Mouse (Mus musculus): ENCODE measurements around the gene Evl. TPM values are rescaled to one million over a fixed set of nuclear protein-coding genes. Genes with fewer than 3 reads are reported as not detected.

The Evl gene
- polyA plus RNA-seq, 1 experiment: 71.5 TPM

GRCm38 (mm10) chr12:108592866-108593265 lies 38.3 kb downstream of the Evl start:
- H3K27me3 ChIP-seq (ENCODE audit: control insufficient read depth, insufficient read depth, insufficient read length): no peaks in the 10 kb centered on the region
- H3K4me3 ChIP-seq: no peak overlapping the region
- no peak overlapping the region for H3K4me2 ChIP-seq (ENCODE audit: low read depth)
- TF ChIP-seq MYOG (IDR thresholded peaks at IDR 0.05; ENCODE audit: control insufficient read depth in 1 of 3, insufficient read depth in 1 of 3, insufficient read length in 2 of 3, low read depth in 2 of 3) (no peak), USF1 (IDR thresholded peaks at IDR 0.05; ENCODE audit: low read depth) (no peak), MAX (IDR thresholded peaks at IDR 0.05; ENCODE audit: low read depth) (no peak), REST (IDR thresholded peaks at IDR 0.05; ENCODE audit: insufficient read depth, insufficient read length) (no peak), TCF12 (IDR thresholded peaks at IDR 0.05; ENCODE audit: insufficient read depth, poor library complexity, severe bottlenecking) (no peak), TCF3 (IDR thresholded peaks at IDR 0.05; ENCODE audit: insufficient read length, low read depth) (no peak), MYOD1 (IDR thresholded peaks at IDR 0.05; ENCODE audit: control insufficient read depth in 1 of 3, insufficient read length in 2 of 3, low read depth in 2 of 3) (no peak), CEBPB (IDR thresholded peaks at IDR 0.05; ENCODE audit: insufficient read depth, poor library complexity, severe bottlenecking) (no peak), E2F4 (IDR thresholded peaks at IDR 0.05; ENCODE audit: insufficient read depth) (no peak), SRF (IDR thresholded peaks at IDR 0.05; ENCODE audit: control insufficient read depth, insufficient read length, low read depth) (no peak), POLR2A (IDR thresholded peaks at IDR 0.05; ENCODE audit: insufficient read length, low read depth) (no peak), POLR2AphosphoS2 (IDR thresholded peaks at IDR 0.05; ENCODE audit: insufficient read length, low read depth) (no peak)
- no peaks in the 10 kb centered on the region for H3K36me3 ChIP-seq (ENCODE audit: control insufficient read depth, insufficient read depth)
- H3ac ChIP-seq (ENCODE audit: control insufficient read depth, insufficient read length): no peak overlapping the region
- H3K79me2 ChIP-seq (ENCODE audit: control insufficient read depth, insufficient read depth): peaks cover 36% of the 10 kb centered on the region

GRCm38 (mm10) chr12:108600864-108601263 lies 46.3 kb downstream of the Evl start:
- Histone ChIP-seq H3K36me3 (ENCODE audit: control insufficient read depth, insufficient read depth) (no peaks in the 10 kb centered on the region), H3K79me2 (ENCODE audit: control insufficient read depth, insufficient read depth) (peaks cover 16% of the 10 kb centered on the region), H3ac (ENCODE audit: control insufficient read depth, insufficient read length) (no peak overlapping the region), H3K27me3 (ENCODE audit: control insufficient read depth, insufficient read depth, insufficient read length) (no peaks in the 10 kb centered on the region), H3K4me2 (ENCODE audit: low read depth) (no peak overlapping the region), H3K4me3 (no peak overlapping the region)
- no peak for TF ChIP-seq MYOG (IDR thresholded peaks at IDR 0.05; ENCODE audit: control insufficient read depth in 1 of 3, insufficient read depth in 1 of 3, insufficient read length in 2 of 3, low read depth in 2 of 3)
- TF ChIP-seq SRF (IDR thresholded peaks at IDR 0.05; ENCODE audit: control insufficient read depth, insufficient read length, low read depth): no peak
- TF ChIP-seq TCF12 (IDR thresholded peaks at IDR 0.05; ENCODE audit: insufficient read depth, poor library complexity, severe bottlenecking): no peak
- no peak for TF ChIP-seq MYOD1 (IDR thresholded peaks at IDR 0.05; ENCODE audit: control insufficient read depth in 1 of 3, insufficient read length in 2 of 3, low read depth in 2 of 3)
- TF ChIP-seq CEBPB (IDR thresholded peaks at IDR 0.05; ENCODE audit: insufficient read depth, poor library complexity, severe bottlenecking): no peak
- no peak for TF ChIP-seq REST (IDR thresholded peaks at IDR 0.05; ENCODE audit: insufficient read depth, insufficient read length)
- no peak for TF ChIP-seq E2F4 (IDR thresholded peaks at IDR 0.05; ENCODE audit: insufficient read depth)
- TF ChIP-seq POLR2AphosphoS2 (IDR thresholded peaks at IDR 0.05; ENCODE audit: insufficient read length, low read depth): no peak
- TF ChIP-seq USF1 (IDR thresholded peaks at IDR 0.05; ENCODE audit: low read depth): no peak
- TF ChIP-seq TCF3 (IDR thresholded peaks at IDR 0.05; ENCODE audit: insufficient read length, low read depth): no peak
- TF ChIP-seq MAX (IDR thresholded peaks at IDR 0.05; ENCODE audit: low read depth): no peak
- TF ChIP-seq POLR2A (IDR thresholded peaks at IDR 0.05; ENCODE audit: insufficient read length, low read depth): no peak

- Histone ChIP-seq H3K4me3 (no peak overlapping the region), H3K27me3 (ENCODE audit: control insufficient read depth, insufficient read depth, insufficient read length) (no peaks in the 10 kb centered on the region), H3K79me2 (ENCODE audit: control insufficient read depth, insufficient read depth) (peaks cover 21% of the 10 kb centered on the region), H3K4me2 (ENCODE audit: low read depth) (no peak overlapping the region), H3ac (ENCODE audit: control insufficient read depth, insufficient read length) (no peak overlapping the region), H3K36me3 (ENCODE audit: control insufficient read depth, insufficient read depth) (no peaks in the 10 kb centered on the region)
- no peak for TF ChIP-seq TCF12 (IDR thresholded peaks at IDR 0.05; ENCODE audit: insufficient read depth, poor library complexity, severe bottlenecking)
- no peak for TF ChIP-seq MYOG (IDR thresholded peaks at IDR 0.05; ENCODE audit: control insufficient read depth in 1 of 3, insufficient read depth in 1 of 3, insufficient read length in 2 of 3, low read depth in 2 of 3)
- TF ChIP-seq CEBPB (IDR thresholded peaks at IDR 0.05; ENCODE audit: insufficient read depth, poor library complexity, severe bottlenecking): no peak
- TF ChIP-seq MAX (IDR thresholded peaks at IDR 0.05; ENCODE audit: low read depth): no peak
- TF ChIP-seq USF1 (IDR thresholded peaks at IDR 0.05; ENCODE audit: low read depth): no peak
- TF ChIP-seq E2F4 (IDR thresholded peaks at IDR 0.05; ENCODE audit: insufficient read depth): no peak
- TF ChIP-seq POLR2AphosphoS2 (IDR thresholded peaks at IDR 0.05; ENCODE audit: insufficient read length, low read depth): no peak
- TF ChIP-seq REST (IDR thresholded peaks at IDR 0.05; ENCODE audit: insufficient read depth, insufficient read length): no peak
- no peak for TF ChIP-seq TCF3 (IDR thresholded peaks at IDR 0.05; ENCODE audit: insufficient read length, low read depth)
- TF ChIP-seq MYOD1 (IDR thresholded peaks at IDR 0.05; ENCODE audit: control insufficient read depth in 1 of 3, insufficient read length in 2 of 3, low read depth in 2 of 3): no peak
- no peak for TF ChIP-seq SRF (IDR thresholded peaks at IDR 0.05; ENCODE audit: control insufficient read depth, insufficient read length, low read depth)
- TF ChIP-seq POLR2A (IDR thresholded peaks at IDR 0.05; ENCODE audit: insufficient read length, low read depth): no peak
These were observed 46.8 kb downstream of the Evl start for GRCm38 (mm10) chr12:108601326-108601725.

GRCm38 (mm10) chr12:108604546-108604945 lies 50.0 kb downstream of the Evl start:
- H3ac ChIP-seq (ENCODE audit: control insufficient read depth, insufficient read length): no peak overlapping the region
- H3K36me3 ChIP-seq (ENCODE audit: control insufficient read depth, insufficient read depth): no peaks in the 10 kb centered on the region
- no peaks in the 10 kb centered on the region for H3K27me3 ChIP-seq (ENCODE audit: control insufficient read depth, insufficient read depth, insufficient read length)
- TF ChIP-seq TCF3 (IDR thresholded peaks at IDR 0.05; ENCODE audit: insufficient read length, low read depth) (no peak), USF1 (IDR thresholded peaks at IDR 0.05; ENCODE audit: low read depth) (no peak), MYOG (IDR thresholded peaks at IDR 0.05; ENCODE audit: control insufficient read depth in 1 of 3, insufficient read depth in 1 of 3, insufficient read length in 2 of 3, low read depth in 2 of 3) (no peak)
- no peak overlapping the region for H3K4me2 ChIP-seq (ENCODE audit: low read depth)
- peaks cover 26% of the 10 kb centered on the region for H3K79me2 ChIP-seq (ENCODE audit: control insufficient read depth, insufficient read depth)
- no peak overlapping the region for H3K4me3 ChIP-seq
